Mouse (Mus musculus) frontal cortex, postnatal 25 days (tissue): Measurements from ENCODE around the gene Gm15557.
A peak's percentile ranks its signal among the peaks of the same experiment; 100 is the strongest.
"Not testable (repeated sequence)": the region's sequence is repeated elsewhere in the genome, so short reads cannot be mapped to it uniquely, and the experiment has no call there.

Source experiments
- DNase-seq, 2 experiments: peaks; one replicate each; pipeline ENCODE4 v3.0.0; 2022; ENCODE audit warnings: low spot score in 2 of 2

Gene Gm15557

DNA sequence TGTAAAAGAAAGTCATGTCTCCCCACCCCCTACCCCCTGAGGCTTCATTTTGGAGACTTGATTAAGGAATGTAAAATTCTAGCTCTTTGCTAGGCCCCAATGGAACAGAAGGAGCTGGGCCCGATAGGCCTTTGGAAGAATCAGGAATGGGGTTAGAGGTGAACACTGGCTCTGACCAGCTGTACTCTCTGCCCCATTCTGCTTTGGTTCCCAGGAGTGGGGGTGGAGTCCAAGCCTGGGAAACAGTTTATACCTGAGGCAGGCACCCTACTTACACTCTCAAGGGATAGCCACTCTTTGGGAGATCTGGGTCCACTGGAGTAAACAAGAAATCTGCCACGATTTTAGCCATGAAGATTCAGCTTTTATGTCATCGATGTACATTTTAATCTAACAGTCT is at the start of gene Gm15557:
Gene Gm15557 (plus strand): TSS at position 48 of the 400 bp plus-strand sequence.
- no peak for DNase-seq

DNA sequence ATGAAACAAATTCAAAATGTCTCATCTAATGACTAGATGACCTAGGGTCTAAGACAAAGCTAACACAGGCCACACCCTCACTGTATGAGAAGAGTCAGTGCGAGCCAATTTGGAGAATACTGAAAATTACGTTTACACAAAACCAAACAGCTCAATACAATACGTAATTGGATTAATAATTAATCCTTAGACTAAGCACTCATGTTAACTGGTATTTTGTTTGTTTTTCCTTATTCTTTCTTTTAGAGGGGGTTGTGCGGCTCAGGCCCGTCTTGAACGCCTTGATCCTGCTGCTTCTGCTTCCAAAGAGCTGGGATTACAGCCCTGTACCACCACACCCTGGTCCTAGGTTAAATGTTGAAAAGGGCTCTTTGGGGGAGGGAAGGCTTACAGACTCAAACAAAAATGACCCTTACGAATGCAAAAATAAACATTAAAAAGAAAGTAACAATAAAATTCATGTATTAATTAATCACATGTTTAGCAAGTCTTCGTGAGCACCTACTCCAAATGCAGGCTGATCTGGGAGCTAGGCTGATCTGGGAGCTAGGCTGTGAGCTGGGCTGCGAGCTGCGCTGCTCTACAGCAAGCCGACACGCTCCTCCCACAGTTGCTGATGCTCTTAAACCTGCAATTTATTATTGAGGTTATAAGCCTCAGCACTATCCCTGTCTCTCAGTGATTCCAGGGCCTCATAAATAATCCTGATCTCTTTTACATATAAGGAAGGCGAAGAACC is 46.1 kb upstream of the Gm15557 start:
- no peak for DNase-seq

DNA sequence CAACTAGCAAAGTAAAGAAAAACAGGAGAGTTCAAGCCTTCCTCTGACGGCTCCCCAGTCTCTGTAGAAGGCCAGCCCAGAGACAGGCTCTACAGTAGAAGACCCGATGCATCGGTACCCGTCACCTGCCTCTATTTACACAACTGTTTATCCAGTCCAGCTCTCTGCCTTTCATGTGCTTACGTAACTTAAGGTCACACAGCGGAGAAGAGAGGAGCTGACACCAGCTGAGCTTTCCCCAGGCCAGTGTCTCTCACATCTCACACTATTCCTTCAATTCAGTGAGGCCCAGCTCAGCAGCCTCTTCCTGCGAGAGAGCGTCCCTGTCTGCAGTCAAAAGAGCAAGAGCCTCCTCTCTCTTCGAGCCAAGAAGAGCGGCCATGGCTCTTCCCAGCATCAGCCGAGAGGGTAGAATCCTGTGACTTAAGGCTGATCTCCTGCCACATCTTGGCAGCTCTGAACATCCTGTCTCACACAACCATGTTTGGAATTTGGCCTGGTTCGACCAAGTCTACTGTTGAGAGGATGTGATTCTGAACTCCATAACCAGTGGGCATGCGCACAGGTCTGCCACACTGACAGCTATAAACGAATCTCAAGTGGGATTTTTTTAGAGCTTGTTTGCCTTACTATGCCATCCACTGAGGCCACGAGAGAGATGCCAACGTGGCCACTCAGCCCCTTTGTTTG is 45.3 kb upstream of the Gm15557 start:
- DNase-seq: no peak

DNA sequence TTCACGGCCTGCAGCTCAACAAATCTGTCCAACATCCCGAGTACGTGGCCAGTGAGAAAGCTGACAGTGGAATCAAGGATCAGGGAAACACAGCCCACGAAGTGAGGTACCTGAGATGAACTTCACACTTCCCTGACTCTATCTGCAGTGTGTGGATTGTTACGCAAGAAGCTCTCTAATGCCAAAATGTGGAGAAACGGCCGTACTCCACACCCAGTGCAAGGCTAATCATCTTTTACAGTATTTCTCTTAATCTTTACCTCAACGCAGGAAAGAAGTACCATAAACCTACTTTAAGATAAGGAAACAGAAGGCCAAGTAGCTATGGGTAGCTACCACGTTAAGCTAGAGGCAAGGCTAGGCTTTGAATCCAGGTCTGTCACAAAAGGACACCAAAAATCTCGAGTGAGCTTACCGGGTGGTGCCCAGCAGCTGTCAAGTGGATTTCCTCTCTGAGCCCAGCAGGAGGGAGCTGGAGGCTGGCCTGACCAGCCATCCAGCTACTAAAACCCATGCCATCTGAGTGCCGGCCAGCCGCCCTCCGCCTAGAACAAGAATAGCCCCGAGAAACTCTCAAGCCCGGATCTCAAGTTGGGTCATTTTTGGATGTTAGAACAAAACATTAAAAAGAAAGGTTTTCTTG is 37.4 kb upstream of the Gm15557 start:
- DNase-seq: no peak

DNA sequence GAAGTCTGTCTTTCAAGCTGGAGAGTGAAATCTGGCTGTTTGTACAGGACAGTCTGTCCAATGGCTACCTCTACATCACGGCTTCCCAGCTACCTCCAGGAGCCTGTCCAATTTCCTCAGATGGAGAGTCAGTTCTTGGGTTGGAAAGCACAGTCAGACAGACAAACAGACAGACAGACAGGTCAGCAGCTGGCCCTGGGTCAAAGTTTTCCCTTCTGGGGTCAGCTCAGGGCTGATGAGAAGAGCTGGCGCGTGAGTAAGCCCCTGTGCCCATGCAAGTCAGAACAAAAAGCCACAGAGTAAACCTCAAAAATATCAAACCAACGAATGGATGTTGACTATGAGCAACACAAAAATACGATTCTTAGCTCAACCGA is 36.9 kb upstream of the Gm15557 start:
- DNase-seq: no peak

DNA sequence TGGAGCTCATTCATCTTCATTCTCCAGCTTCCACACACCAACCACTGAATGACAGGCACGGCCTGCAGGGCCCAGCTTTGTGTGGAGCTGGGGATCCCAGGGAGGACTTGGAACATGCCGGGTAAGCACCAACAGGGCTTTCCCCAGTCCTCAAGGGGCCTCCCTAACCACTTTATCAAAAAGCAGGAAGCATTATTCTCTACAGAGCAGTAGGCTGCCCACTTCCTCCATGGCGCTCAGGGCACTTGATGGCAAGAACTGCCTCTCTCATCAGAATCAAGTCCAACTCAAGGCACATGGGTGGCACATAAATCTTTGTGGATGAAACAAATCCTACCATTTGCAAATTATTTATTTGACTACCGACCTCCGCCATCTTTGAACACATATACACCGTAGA is 25.8 kb upstream of the Gm15557 start:
- DNase-seq: no peak

DNA sequence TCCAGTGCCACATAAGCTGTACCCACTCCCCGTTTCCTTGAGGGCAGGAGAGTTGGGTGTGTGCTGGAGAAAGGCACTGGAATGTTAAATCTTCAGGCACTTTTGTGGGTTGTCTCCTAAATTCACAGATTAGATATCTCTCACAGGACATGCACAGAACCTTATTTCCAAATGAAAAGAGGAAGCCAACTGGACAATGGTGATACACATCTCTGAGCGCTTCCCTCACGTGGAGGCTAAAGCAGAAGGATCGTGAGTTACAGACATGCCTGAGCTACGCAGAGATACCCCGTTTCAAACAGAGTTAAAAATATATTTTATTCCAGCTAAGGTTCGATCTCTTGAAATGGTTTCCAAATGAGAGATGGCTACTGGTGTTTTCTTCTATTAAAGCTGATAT is 17.4 kb upstream of the Gm15557 start:
- DNase-seq: no peak

DNA sequence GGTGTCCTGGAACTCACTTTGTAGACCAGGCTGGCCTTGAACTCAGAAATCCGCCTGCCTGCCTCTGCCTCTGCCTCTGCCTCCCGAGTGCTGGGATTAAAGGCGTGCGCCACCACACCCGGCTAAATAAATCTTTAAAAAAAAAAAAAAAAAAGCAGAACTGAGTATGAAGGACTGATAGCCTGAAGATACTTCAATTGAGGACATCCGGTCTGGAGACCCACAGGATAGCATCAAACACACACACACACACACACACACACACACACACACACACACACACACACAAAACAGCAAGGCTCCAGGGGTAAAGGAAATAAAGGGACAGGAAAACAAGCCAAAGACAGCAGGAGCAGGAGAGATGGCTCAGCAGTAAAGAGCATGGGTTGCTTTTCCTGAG is 15.3 kb upstream of the Gm15557 start:
- DNase-seq: not testable (repeated sequence)

DNA sequence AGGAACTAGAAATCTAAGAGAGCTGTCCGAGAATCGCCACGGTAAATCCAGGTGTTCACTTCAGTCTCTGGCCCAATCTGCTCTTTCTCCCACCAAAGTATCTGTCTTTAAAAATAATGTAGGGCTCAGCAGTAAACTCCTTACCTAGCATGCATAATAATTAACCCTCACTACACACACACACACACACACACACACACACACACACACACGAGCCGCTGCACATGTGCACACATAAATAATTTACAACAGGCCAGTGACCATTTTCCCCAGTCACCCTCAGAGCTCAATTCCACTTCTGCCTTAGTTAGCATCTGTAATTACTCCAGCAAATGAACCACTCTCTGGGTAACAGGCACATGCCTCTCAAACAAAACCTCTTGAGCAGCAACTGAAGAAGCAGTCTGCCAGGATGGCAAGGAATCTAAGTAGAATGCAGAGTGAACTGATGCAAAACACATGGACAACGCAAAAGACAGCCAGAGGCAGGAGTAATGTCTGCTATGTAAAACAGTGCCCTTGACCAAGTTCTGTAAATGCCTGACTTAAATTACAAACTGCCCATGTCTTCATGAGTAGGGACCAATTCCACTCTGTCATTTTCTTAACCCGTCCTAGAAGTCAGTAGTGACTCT is 11.7 kb upstream of the Gm15557 start:
- no peak for DNase-seq

DNA sequence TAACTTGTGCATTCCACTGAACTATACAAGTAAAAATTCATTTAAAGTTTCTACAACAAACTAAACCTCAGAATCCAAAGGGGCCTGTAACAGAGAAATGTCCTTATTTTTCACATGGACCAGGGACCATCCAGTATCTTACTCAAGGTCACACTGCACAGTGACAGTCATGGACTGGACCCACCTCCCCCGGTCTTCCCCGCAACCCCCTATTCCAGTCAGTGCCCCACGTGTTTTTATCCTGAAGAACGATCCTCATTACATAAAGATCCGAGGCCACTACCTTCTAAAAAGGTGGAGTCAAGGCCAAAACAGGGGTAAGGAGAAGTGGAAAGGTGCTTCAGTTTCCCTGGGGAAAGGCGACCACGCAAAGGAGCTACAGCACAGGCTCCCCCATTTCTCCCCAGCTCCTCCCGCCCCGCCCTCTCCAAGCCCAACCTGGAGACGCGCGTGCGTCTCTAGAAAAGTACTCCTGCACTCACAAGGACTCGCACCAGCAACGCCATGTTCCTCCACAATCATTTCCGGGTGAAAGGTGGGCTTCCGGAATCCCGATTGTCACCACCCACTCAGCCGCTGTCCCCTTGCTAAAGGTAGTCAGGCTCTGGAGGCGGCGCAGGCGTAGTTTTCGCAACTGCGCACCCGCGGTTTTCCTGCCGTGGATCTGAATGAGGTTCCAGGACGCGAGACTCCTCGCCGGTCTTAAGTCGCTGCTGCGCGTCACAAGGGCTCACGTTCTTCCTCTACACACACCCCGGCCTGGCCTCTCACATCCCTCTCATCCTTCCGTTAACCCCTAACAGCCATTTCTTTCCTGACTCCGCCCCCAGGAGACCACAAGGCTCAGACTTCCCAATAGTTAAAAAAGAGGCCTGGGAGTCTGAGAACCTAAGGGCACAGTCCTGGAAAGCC is 10.7 kb upstream of the Gm15557 start, which contains the start of gene Uqcc1:
Gene Uqcc1 (minus strand): TSS at position 780 of the 912 bp plus-strand sequence.
- DNase-seq: peak; percentile 86 to 89

DNA sequence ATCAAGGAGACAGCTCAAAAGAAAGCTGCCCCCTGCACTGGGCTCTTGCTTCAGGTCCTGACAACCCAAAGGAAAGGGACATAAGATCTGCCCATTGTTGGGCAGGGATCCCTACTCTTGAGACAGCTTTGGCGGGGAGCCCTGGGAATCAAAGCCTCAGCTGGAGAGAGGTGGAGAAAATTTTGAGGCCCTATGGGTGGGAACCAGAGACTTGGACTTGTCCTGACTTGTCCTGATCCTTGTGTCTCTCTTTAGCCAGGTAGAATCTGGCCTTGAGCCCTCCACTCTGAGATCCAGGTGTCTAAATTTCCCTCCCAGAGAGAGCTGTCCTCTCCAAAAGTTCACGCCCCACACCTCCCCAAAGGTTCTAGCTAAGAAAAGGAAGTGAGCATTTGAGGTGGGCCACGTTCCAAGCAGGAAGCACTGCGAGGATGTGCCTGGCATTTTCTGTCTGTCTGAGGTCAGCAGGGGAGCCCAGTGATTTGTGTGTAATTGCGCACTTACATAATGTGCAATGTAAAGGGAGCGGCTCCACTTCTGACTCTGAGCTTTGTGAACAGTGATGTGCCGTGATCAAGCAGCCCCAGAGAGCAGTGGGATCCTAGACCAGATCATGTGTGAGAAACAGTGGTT is 515 bp upstream of the Gm15557 start:
- no peak for DNase-seq

DNA sequence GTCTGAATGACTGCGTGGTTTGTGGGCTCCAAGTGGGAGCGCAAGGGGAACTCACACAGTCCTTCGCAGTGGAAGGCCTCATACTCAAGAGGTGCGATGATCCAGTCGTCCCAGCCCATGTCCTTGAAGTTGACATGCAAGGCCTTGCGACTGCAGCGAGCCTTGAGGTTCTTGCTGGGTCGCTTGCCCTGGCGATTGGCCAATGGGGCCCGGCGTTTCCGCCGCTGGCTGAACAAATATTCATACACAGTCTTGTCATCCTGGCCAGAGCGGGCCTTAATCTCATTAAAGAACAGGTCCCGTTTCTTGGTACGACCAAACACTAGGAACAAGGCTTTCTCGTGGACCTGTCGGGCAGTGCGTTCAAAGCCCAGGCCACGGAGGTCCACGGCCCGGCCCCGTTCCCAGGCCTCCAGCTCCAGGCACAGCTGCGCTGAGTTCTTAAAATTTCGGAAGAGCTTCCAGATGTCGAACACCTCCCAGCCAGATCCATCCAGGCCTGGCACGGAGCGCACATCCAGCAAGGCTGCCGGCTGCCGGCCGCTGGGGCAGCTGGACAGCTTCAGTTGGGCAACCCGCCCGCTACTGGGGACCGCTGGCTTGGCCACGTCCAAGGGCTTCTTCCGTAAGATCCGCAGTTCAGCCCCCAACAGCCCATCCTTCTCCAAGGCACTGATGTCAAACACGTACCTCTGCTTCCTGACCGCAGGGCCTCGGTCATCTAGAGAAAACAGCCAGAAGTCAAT is 1.3 kb downstream of the Gm15557 start:
- DNase-seq: no peak

DNA sequence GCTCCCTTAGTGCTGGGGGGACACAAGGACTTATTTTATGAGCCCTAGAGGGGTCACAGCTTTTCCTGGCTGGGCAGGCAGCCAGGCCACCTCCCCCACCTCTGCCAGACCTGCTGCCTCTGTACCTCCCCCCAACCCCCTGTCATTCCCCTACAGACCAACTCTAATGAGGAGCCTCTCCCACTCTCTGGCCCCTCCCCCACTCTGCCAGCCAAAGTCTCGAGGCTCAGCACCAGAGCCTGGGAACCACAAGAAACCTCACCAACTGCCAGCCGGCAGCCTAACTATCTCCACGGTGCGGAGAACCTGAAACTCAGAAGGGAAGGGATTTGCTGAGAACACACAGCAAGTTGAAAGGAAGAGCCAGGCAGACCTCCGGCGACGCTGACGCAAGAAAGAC is 2.9 kb downstream of the Gm15557 start:
- no peak for DNase-seq

DNA sequence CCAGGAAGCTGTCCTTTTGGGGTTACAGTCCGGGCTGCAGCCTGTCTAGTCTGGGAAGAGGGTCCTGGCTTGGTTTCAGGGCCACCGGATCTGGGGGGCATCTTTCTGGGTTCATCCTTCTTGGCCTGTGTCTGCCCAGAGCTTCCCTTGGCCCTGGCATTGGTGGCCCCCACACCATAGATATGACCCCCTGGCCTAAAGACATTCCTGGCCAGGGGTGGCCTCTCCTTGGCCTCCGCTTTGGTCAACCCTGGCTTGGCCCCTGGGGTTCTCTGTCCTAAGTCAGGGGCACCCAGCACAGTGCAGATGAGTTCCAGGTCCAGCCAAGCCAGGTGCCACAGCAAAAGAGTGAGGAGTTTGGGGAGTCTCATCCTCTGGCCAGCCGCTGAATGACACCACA is 4.2 kb downstream of the Gm15557 start:
- no peak for DNase-seq

DNA sequence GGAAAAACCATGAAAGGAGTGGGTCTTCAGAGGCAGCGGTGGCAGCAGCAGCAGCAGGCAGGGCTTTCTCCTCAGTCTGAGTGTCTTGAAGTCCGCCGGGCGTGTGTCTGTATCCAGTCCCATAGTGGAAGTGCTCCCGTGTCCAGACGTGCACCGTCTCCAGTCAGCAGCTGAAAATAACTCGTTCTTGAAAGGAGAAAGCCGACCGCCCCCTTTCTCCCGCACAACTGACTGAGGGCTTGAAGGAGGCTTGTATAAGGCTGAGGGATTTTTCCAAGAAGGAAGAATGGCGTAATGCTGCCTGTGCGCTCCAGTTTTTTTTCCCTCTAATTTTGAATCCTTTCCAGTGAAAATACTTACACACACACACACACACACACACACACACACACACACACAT is 4.6 kb downstream of the Gm15557 start, which contains the start of gene Gdf5:
Gene Gdf5 (minus strand): TSS at position 244 of the 400 bp plus-strand sequence.
- DNase-seq: no peak

DNA sequence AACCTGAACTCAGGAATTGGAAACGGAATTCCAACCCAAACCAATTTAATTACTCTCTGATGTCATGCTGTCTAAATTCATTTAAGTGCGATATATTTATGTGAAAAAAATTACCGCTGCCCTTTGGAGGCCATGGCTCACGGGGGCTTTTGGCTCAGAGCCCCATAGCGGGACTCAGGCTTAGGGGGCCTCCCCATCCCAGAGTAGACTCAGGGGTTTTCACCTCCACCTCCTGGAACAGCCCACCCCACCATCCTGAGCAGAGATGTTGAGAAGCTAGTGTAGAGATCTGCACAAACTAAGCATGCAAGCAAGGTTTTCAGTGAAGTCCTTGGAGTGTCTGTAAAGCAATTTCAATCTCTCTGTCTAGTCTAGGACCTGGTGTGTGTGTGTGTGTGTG is 5.1 kb downstream of the Gm15557 start:
- DNase-seq: no peak

DNA sequence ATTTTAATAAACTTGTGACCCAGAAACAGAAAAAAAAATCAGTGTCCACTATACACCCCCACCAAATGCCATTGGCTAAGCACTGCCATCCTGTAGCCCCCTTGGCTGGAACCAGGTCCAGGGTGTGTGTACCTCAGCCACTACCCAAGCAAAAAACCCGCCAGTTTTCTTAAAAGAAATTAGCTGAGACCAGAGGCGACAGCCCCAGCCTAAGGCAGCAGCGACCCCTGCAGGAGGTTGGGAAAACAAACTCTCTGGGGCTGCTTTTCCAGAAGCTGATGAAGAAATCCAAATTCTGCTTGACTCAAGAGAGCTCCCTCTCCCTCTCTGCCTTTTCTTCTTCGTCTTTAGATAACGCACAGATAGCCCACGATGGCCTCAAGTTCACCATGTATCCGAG is 5.5 kb downstream of the Gm15557 start:
- peak; percentile 56 to 61 for DNase-seq

DNA sequence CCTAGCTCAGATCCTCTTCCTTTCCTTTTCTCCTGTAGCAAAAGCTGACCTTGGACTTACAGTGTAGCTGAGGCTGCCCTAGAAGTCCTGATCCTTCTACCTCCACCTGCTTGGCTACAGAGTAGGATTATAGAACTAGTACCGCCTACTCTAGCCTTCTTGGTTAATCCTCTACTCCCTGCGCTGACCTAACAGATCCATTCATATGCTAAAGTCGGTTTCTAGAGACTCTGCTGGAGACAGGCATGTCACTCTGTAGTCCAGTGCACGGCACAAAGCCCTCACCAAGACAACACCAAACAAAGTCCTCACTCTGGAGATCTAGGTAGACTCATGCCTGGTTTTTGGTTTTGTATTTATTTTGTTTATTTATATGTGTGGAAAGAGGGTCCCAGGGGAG is 6.0 kb downstream of the Gm15557 start:
- DNase-seq: no peak

DNA sequence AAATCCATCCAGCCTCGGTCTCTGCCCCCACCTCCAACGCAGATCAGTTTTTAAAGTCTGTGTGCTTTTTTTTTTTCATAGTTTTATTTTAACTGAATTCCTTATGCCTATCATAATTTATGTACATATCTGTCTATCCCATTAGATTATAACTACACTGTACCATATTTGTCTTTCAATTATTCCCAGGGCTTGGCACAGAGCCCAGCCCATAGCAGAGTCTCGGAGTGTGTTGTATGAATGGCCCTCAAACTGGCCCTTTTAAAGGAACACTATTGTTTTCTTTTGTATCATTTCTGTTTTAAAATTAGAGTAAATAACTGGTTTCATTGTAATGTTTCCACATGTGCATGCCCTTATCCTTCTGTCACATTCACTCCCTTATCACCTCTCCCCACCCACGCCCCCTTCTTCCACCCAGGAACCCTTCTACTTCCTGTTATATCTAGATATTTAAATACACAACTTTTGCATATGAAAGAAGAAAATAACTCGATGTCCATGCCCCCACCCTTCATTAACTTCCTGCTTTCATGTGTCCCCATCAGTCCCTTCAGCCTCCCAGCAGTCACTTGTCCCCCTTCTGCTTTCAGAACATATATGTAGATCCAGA is 7.0 kb downstream of the Gm15557 start:
- DNase-seq: no peak

DNA sequence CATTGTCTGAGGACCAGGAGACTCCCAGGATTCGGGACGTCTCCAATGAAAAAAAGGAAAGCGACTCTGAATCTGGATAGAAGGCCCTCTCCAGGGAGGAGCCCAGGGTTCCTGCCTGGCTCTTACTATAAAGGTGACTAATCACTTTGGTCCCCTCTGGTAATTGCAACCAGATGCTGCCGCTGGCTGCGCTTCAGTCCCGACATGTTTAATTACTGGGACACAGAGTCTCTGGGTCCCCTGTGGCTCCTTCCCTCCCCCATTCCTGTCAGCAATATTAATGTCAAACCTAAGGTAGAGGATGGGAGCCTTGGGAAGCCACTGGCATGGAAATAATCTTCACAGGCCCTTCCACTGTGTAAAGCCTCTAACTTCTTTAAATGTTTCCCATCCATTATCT is 8.8 kb downstream of the Gm15557 start:
- no peak for DNase-seq
